Mouse (Mus musculus): ENCODE results near the gene Pkp2.
A peak's percentile ranks its signal among the peaks of the same experiment; 100 is the strongest.
"Not testable (repeated sequence)": the region's sequence is repeated elsewhere in the genome, so short reads cannot be mapped to it uniquely, and the experiment has no call there.

Pkp2 gene

DNA sequence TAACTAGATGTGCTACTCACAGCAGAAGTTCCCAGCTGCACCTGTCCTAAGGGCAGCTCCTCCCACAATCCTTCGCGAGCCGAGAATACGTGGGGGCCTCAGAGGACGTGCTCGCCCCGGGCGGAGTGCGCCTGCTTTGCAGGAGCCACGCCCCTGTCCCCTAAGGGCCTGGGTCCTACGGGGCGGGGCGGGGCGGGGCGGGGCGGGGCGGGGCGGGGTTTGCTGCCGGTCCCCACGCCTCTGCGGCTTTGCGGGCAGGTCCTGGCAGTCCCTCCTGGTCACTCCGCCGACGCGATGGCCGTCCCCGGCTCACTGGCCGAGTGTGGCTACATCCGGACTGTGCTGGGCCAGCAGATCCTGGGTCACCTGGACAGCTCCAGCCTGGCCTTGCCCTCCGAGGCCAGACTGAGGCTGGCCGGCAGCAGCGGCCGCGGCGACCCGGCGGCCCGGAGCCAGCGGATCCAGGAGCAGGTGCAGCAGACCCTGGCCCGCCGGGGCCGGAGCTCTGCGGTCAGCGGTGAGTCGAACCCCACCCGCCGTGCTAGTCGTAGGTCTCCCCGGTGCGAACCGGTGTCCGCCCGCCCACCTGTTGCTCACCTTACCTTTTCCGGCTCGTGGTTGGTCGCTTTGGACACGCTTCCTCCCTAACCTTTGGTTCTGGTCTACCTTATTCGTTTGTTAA lies at the start of gene Pkp2:
Gene Pkp2, plus strand, starts transcription at position 240 of the 682 bp plus-strand sequence.
- DNase-seq (ENCODE audit: low spot score), result peak; percentile 84

DNA sequence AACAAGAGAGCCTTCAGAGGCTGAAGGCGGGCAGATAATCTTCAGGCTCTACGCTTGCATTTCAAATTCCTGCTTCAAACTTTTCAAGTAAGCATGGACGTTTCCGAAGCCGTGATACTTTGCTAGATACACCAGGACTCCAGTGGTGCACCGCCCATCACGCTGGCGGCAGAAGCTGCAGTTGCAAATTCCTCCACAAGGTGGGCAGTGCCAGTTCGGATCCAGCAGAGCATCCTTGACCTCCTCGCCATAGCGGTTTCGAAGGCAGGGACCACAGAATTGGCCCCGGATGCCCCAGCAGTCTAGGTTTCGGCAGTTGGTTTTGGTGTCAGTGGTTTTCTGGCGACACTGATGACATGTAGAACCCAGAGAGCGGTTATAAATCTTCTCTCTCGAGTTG lies 15.7 kb upstream of the Pkp2 start:
- no peak for DNase-seq (ENCODE audit: low spot score)

GRCm38 (mm10) chr16:16201991-16202390 lies 11.1 kb upstream of the Pkp2 start:
- not testable (repeated sequence) for DNase-seq (ENCODE audit: low spot score)

- DNase-seq (ENCODE audit: low spot score), result no peak
These were observed 8.5 kb upstream of the Pkp2 start for GRCm38 (mm10) chr16:16204648-16205047.

DNA sequence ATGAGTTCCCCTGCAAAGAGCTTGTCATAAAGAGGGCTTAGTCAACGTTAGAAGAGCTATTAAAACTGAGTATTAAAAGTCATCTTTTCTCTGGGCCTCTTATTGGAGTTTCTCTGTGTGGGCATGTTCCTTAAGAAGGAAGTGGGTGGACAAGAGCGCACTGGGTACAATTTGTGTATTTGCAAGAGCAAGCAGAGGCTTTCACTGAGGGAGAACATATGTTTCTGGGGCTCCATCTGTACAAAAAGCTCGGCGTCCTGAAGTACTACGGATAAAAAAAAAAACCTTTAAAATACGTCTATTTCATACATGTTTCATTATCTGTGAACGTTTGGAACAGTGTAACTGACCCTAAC lies 417 bp upstream of the Pkp2 start:
- no peak for DNase-seq (ENCODE audit: low spot score)

GRCm38 (mm10) chr16:16213761-16214305 lies 715 bp downstream of the Pkp2 start:
- DNase-seq (ENCODE audit: low spot score), result no peak

GRCm38 (mm10) chr16:16215645-16216387 lies 2.7 kb downstream of the Pkp2 start:
- DNase-seq (ENCODE audit: low spot score), result no peak

- DNase-seq (ENCODE audit: low spot score), result no peak
These were observed 3.8 kb downstream of the Pkp2 start for GRCm38 (mm10) chr16:16216934-16217333.

DNA sequence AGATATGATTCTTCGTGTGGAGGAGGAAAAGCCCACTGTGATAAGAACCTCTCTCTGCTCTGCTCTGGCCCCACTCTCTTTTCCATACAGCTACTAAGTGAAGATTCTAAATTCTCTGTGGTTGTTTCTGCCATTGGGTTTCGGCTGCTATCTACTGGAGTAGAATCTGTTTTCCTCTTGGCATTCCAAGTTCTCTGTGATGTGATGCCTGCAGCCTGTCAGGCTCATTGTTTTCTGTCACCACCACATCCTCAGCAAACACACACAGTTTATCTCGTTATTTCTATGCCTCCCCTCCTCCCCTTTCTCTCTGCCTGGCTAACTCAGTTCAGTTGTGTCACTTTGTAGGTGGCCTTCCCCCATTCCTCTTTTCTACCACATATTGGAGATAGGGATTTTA lies 6.7 kb downstream of the Pkp2 start:
- DNase-seq (ENCODE audit: low spot score), result no peak

GRCm38 (mm10) chr16:16222651-16223050 lies 9.5 kb downstream of the Pkp2 start:
- DNase-seq (ENCODE audit: low spot score), result no peak

GRCm38 (mm10) chr16:16224506-16224924 lies 11.4 kb downstream of the Pkp2 start:
- DNase-seq (ENCODE audit: low spot score), result no peak

- DNase-seq (ENCODE audit: low spot score), result no peak
These were observed 12.7 kb downstream of the Pkp2 start for GRCm38 (mm10) chr16:16225828-16226227.

DNA sequence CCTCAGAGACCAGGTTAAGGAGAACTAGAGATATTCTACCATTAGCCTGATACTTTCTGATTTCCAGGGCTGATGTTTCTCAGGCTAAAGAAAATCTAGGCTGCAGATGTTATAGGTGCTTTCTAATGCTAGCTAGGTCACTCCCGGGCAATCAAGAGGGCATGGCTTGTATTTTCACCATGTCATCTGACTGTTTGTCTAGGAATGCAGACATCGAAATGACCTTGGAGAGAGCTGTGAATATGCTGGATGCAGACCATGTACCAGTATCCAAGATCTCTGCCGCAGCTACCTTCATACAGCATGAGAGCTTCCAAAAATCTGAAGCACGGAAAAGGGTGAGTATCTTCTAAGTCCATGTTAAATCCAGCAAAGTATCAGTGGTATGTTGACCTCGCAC lies 17.3 kb downstream of the Pkp2 start:
- no peak for DNase-seq (ENCODE audit: low spot score)

- DNase-seq (ENCODE audit: low spot score), result no peak
These were observed 20.8 kb downstream of the Pkp2 start for GRCm38 (mm10) chr16:16233919-16234318.

GRCm38 (mm10) chr16:16236681-16237080 lies 23.6 kb downstream of the Pkp2 start:
- not testable (repeated sequence) for DNase-seq (ENCODE audit: low spot score)

DNA sequence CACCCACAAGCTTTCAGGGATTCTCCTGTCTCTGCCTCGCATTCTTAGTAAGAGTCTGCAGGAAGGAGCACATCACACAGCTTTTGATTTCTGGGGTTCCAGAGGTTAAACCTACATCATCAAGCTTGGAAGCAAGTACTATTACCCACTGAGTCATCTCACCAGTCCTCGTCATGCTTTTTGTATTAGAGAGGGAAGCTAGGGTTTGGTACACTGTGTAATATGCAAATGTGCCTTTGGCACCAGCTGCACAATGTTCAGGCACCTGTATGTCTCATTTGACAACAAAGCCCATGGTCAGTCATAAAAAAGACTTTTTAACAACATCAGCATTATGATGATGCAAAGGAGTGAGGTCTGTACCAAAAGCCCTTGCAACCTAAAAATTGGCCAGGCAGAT lies 25.2 kb downstream of the Pkp2 start:
- no peak for DNase-seq (ENCODE audit: low spot score)

DNA sequence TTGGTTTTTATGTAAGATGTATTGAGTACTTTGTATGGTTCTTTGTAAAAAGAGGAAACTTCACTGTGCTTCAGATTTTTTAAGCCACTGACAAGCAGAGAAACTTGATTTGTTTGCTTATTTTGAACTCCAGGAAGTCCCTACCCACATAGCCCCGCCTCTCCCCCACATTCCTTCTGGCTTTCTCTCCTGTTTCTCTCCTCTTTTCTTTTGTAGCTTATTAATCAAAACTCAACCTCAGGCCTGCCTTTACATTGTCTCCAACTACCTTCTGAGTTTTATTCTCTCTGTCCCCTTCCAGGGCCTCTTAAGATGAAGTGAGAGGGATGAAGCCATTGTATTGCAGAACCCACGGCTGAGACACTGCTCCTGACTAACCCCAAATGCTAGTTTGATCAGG lies 31.6 kb downstream of the Pkp2 start:
- DNase-seq (ENCODE audit: low spot score), result no peak

DNA sequence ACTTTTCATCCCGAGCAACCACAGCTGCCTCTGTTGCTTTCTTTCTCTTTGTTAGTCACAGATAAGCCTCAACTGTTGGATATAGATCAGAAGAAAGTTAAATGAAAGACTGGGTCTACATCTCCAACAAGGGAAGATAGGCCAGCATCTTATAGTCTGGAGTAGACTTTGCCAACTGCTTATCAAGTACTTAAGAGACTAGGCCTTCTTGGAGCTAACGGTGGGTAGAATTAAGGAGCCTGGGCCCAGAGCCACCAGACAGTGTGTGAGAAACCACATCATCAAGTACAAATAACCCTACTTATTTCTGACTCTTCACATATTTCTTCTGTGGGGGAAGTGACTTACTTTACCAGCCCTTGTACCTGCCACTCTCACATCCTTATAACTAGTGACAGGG lies 37.4 kb downstream of the Pkp2 start:
- no peak for DNase-seq (ENCODE audit: low spot score)

- peak; percentile 69 for DNase-seq (ENCODE audit: low spot score)
These were observed 40.4 kb downstream of the Pkp2 start for GRCm38 (mm10) chr16:16253326-16254074.

GRCm38 (mm10) chr16:16255217-16255616 lies 42.1 kb downstream of the Pkp2 start:
- DNase-seq (ENCODE audit: low spot score), result no peak

DNA sequence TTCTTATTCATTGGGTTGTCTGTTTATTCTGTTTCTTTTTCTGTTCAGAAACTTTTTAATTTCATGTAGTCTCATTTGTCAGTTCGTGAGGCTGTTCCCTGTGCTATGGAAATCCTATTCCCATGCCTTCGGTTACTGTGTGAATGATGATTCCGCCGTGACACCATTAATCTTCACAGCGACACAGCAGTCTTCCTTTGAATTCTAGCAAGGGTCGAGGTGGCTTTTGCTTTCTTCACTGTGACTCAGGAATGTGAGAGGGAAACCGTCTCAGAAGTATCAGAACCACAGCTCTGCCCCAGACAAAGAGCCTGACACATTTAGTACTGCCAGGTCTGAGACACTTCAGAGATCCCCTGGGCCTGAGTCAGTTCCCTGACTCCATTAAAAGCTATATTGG lies 42.8 kb downstream of the Pkp2 start:
- no peak for DNase-seq (ENCODE audit: low spot score)

DNA sequence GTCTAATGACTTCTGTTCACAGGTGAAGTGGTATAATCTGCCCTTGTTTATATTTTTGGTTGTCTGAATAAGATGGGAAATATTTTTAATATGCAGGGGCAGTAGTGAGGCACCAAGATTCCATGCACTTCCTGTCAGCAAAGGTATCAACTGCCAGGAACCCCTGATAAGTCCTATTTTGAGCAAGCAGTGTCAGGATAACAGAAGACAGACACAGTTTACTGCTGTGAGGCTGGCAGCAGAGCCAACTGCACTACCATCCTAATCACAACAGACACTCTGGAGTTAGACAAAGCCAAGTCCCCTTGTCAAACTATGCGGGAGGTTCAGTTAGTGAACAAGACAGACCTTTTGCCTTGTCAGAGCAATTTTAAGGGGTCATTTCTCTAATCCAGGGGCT lies 43.6 kb downstream of the Pkp2 start:
- DNase-seq (ENCODE audit: low spot score), result no peak

DNA sequence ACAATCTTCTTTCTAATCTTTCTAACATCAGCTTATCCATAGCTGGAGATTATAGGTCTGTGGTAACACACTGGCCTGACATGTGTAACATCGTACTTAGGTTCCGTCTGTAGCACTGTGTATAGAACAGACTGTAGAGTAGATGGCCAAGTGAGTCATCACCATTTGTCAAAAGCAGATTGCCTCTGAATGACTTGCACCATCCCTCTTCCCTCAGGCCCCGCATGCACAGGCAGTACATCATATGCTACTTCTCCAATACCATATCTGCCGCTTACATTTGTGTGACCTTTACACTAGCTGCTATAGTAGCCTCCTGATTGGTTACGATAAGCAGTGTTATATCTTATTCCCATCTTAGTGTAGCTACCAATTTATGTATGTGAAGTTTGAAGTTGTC lies 47.8 kb downstream of the Pkp2 start:
- DNase-seq (ENCODE audit: low spot score), result no peak
